Mouse (Mus musculus): ENCODE results near the gene Capn9.

Gene Capn9

GRCm38 (mm10) chr8:124635247-124635502 is 59.3 kb downstream of the Capn9 start:
- DNase-seq (ENCODE audit: low read depth, low spot score), result no peak

- no peak for DNase-seq (ENCODE audit: low read depth, low spot score)
Observed at GRCm38 (mm10) chr8:124641599-124641998, 65.7 kb downstream of the Capn9 start.

- no peak for DNase-seq (ENCODE audit: low read depth, low spot score)
Observed at GRCm38 (mm10) chr8:124643540-124644339, 67.8 kb downstream of the Capn9 start.

GRCm38 (mm10) chr8:124648311-124648710 is 72.4 kb downstream of the Capn9 start:
- no peak for DNase-seq (ENCODE audit: low read depth, low spot score)

GRCm38 (mm10) chr8:124651776-124652175 is 75.9 kb downstream of the Capn9 start:
- DNase-seq (ENCODE audit: low read depth, low spot score), result no peak

- DNase-seq (ENCODE audit: low read depth, low spot score), result no peak
Observed at GRCm38 (mm10) chr8:124652546-124652945, 76.6 kb downstream of the Capn9 start.

- no peak for DNase-seq (ENCODE audit: low read depth, low spot score)
Observed at GRCm38 (mm10) chr8:124653568-124654475, 77.9 kb downstream of the Capn9 start.

GRCm38 (mm10) chr8:124657961-124658360 is 82.0 kb downstream of the Capn9 start:
- DNase-seq (ENCODE audit: low read depth, low spot score), result no peak

GRCm38 (mm10) chr8:124658415-124658814 is 82.5 kb downstream of the Capn9 start:
- no peak for DNase-seq (ENCODE audit: low read depth, low spot score)

- DNase-seq (ENCODE audit: low read depth, low spot score), result no peak
Observed at GRCm38 (mm10) chr8:124661781-124662180, 85.9 kb downstream of the Capn9 start.

GRCm38 (mm10) chr8:124662446-124663111 is 86.7 kb downstream of the Capn9 start:
- DNase-seq (ENCODE audit: low read depth, low spot score), result no peak

- DNase-seq (ENCODE audit: low read depth, low spot score), result peak; percentile 49
Observed at GRCm38 (mm10) chr8:124663112-124663873, 87.4 kb downstream of the Capn9 start, which contains the start of gene 2310022B05Rik. Gene 2310022B05Rik (minus strand): TSS chr8:124663369.

GRCm38 (mm10) chr8:124663874-124664230 is 87.9 kb downstream of the Capn9 start:
- DNase-seq (ENCODE audit: low read depth, low spot score), result no peak

- DNase-seq (ENCODE audit: low read depth, low spot score), result no peak
Observed at GRCm38 (mm10) chr8:124664414-124664813, 88.5 kb downstream of the Capn9 start.

Data from WW6 (cell line).